Comparison of ENCODE assay signal across 12 mouse cellular contexts in the genomic region with DNA sequence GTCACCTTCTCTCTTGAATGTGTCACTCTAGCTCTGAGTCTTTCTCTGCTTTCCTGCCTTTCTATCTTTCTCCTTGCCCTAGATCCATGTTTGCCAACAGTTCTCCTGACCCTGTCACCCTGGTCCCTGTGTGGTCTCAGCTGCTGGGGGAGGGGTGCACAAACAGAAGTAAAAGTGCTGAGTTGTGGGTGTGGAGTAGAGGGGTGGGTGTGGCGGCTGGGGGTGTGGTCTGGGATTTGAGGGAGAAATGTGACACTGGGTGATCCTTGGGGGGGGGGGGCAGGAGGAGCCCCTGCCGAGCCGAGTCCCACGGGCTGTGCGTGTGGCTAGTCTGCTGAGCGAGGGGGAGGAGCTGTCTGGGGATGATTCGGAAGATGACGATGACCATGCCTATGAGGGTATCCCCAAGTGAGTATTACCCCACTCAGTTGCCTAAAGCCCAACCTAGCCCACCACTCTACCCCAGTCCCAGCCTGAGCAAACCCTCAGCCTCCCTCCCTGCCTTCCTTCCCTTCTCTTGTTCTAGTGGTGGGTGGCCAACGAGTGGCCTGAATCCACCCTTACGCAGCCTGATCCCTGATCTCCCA. TPM values are rescaled to one million over a fixed set of nuclear protein-coding genes. Genes with fewer than 3 reads are reported as not detected.
A peak's percentile ranks its signal among the peaks of the same experiment; 100 is the strongest.
DNase-seq lines count a peak whose midpoint lies in the region; ATAC-seq lines count a peak whose summit lies in the region.
"Had no signal": no experiment of that assay in that cellular context is flagged by ENCODE, and none has a peak within 500 bp of the region (broad histone marks: within the 10 kb centered on the region; RNA-seq: fewer than 3 reads in every experiment).

No protein-coding gene starts in this region.

- ATAC-seq in lung, embryonic 15.5 days (ENCODE audit: borderline replicate concordance, extremely low read depth, low FRiP score, low TSS enrichment): peak; percentile 72
- ATAC-seq in limb, embryonic 11.5 days (ENCODE audit: insufficient number of reproducible peaks, low FRiP score, low TSS enrichment, low read depth): peak; percentile 32; the same call in 1 of the 2 replicates
- peak; percentile 27; the same call in 1 of the 2 replicates for ATAC-seq in stomach, embryonic 16.5 days (ENCODE audit: insufficient read depth, low FRiP score)
- ATAC-seq in inflammation-experienced regulatory T-cells, adult 6 months: no peak

- 47% methylated on average over 10 of the region's 10 CpGs for WGBS in heart, embryonic 10.5 days
- 35% methylated on average over 9 of the region's 10 CpGs for WGBS in lung, embryonic 15.5 days
- WGBS in limb, embryonic 11.5 days: 69% methylated on average over 5 of the region's 10 CpGs
- 46% methylated on average over 8 of the region's 10 CpGs for WGBS in stomach, embryonic 16.5 days

- peaks cover 76% of the 10 kb centered on the region for H3K4me1 ChIP-seq in heart, embryonic 10.5 days
- peaks cover 50% of the 10 kb centered on the region for H3K4me1 ChIP-seq in lung, embryonic 15.5 days
- peaks cover 7% of the 10 kb centered on the region; the same call in 1 of the 2 replicates for H3K4me1 ChIP-seq in limb, embryonic 11.5 days (ENCODE audit: control insufficient read depth, insufficient read depth, low read length)
- H3K4me1 ChIP-seq in stomach, embryonic 16.5 days (ENCODE audit: control insufficient read depth, insufficient read depth, low read length): peaks cover 23% of the 10 kb centered on the region

- no peaks in the 10 kb centered on the region for H3K27me3 ChIP-seq in heart, embryonic 10.5 days (ENCODE audit: insufficient read depth, poor library complexity, severe bottlenecking)
- no peaks in the 10 kb centered on the region for H3K27me3 ChIP-seq in lung, embryonic 15.5 days
- no peaks in the 10 kb centered on the region for H3K27me3 ChIP-seq in limb, embryonic 11.5 days (ENCODE audit: control insufficient read depth, insufficient read depth, low read length)
- H3K27me3 ChIP-seq in stomach, embryonic 16.5 days (ENCODE audit: control insufficient read depth, insufficient read depth, low read length): no peaks in the 10 kb centered on the region

- no peak overlapping the region; the same call in 1 of the 2 replicates for H3K4me3 ChIP-seq in heart, embryonic 10.5 days
- 0 out of 2 replicates have a peak overlapping the region, but pooled peaks have one; percentile 11 for H3K4me3 ChIP-seq in lung, embryonic 15.5 days
- no peak overlapping the region for H3K4me3 ChIP-seq in limb, embryonic 11.5 days (ENCODE audit: low read depth, low read length)
- 0 out of 2 replicates have a peak overlapping the region, but pooled peaks have one; percentile 7 for H3K4me3 ChIP-seq in stomach, embryonic 16.5 days (replicated peaks; ENCODE audit: low read length)
- H3K4me3 ChIP-seq: myocyte had no signal

- DNase-seq in heart, embryonic 10.5 days (ENCODE audit: low spot score): no peak
- no peak for DNase-seq in heart, adult 18-20 months
- no peak for DNase-seq in lung, postnatal 25 days (ENCODE audit: low spot score)
- no peak for DNase-seq in limb, embryonic 11.5 days (ENCODE audit: low spot score)
- no peak for DNase-seq in cerebellum, adult 9-11 months
- DNase-seq: cerebellum, postnatal 25 days had no signal

- H3K27ac ChIP-seq in heart, embryonic 10.5 days: peak overlapping the region; percentile 59
- peak overlapping the region; percentile 89 for H3K27ac ChIP-seq in lung, embryonic 15.5 days
- H3K27ac ChIP-seq in limb, embryonic 11.5 days (replicated peaks; ENCODE audit: low read depth, low read length): no peak overlapping the region
- peak overlapping the region; percentile 92 for H3K27ac ChIP-seq in stomach, embryonic 16.5 days (ENCODE audit: low read length)

- H3K9ac ChIP-seq in lung, embryonic 15.5 days: peak overlapping the region; percentile 23
- H3K9ac ChIP-seq in limb, embryonic 11.5 days (ENCODE audit: low read length): no peak overlapping the region
- H3K9ac ChIP-seq in stomach, embryonic 16.5 days (ENCODE audit: low read length): peak overlapping the region; percentile 40; the same call in 1 of the 2 replicates

- no peaks in the 10 kb centered on the region for H3K36me3 ChIP-seq in heart, embryonic 10.5 days
- H3K36me3 ChIP-seq in lung, embryonic 15.5 days: peaks cover 12% of the 10 kb centered on the region; the same call in 1 of the 2 replicates
- H3K36me3 ChIP-seq in limb, embryonic 11.5 days (ENCODE audit: control insufficient read depth, insufficient read depth, low read length): no peaks in the 10 kb centered on the region
- H3K36me3 ChIP-seq in stomach, embryonic 16.5 days (ENCODE audit: control insufficient read depth, insufficient read depth, low read length): no peaks in the 10 kb centered on the region; the same call in 1 of the 2 replicates

- no peaks in the 10 kb centered on the region for H3K9me3 ChIP-seq in heart, embryonic 10.5 days
- no peaks in the 10 kb centered on the region for H3K9me3 ChIP-seq in lung, embryonic 15.5 days
- no peaks in the 10 kb centered on the region for H3K9me3 ChIP-seq in limb, embryonic 11.5 days (ENCODE audit: control insufficient read depth, low read length)
- no peaks in the 10 kb centered on the region for H3K9me3 ChIP-seq in stomach, embryonic 16.5 days (replicated peaks; ENCODE audit: control insufficient read depth, low read length)

- peak overlapping the region; percentile 46 for H3K4me2 ChIP-seq in lung, embryonic 15.5 days
- H3K4me2 ChIP-seq in limb, embryonic 11.5 days (ENCODE audit: low read depth, severe bottlenecking): no peak overlapping the region
- peak overlapping the region; percentile 41 for H3K4me2 ChIP-seq in stomach, embryonic 16.5 days (ENCODE audit: low read depth, low read length)

RNA-seq across cellular contexts. Expression of gene Gm45837, which starts 24.7 kb away (rescaled TPM):
- polyA plus RNA-seq in heart, embryonic 10.5 days (2016; fragmentation: Nextera tagmentation; extraction: Ambion mirVana): 3.3 TPM in 1 of 2 replicates, not detected in the other
- 1 to 10 TPM; 2.6 to 3.0 TPM for total RNA-seq in heart, adult 18-20 months (2021)
- polyA plus RNA-seq in lung, embryonic 15.5 days (2015; fragmentation: Nextera tagmentation; extraction: Ambion mirVana): 10.3 TPM in 1 of 2 replicates, not detected in the other
- 0.21 TPM in 1 of 2 replicates, not detected in the other for polyA plus RNA-seq in limb, embryonic 11.5 days (2014; fragmentation: Nextera tagmentation; extraction: Ambion mirVana)
- polyA plus RNA-seq in stomach, embryonic 16.5 days (2015; fragmentation: Nextera tagmentation; extraction: Ambion mirVana): 5.4 and 5.7 TPM in 2 replicates
- polyA plus RNA-seq in inflammation-experienced regulatory T-cells, adult 6 months (2017; shearing (Covaris generic)): 10 to 100 TPM in 2 of 3 experiments, 1 to 10 TPM in 1; 6.7 to 39.0 (median 18.9) TPM
- total RNA-seq: liver, adult 2 months had no signal
- polyA plus RNA-seq: C2C12; liver, adult 2 months had no signal

RNA-seq across cellular contexts. Expression of gene Pde2a, which starts 35.5 kb away (rescaled TPM):
- 1.6 and 12.0 TPM in 2 replicates for polyA plus RNA-seq in heart, embryonic 10.5 days (2016; fragmentation: Nextera tagmentation; extraction: Ambion mirVana)
- 10 to 100 TPM; 43.4 to 49.6 TPM for total RNA-seq in heart, adult 18-20 months (2021)
- polyA plus RNA-seq in lung, embryonic 15.5 days (2015; fragmentation: Nextera tagmentation; extraction: Ambion mirVana): 16.9 and 26.7 TPM in 2 replicates
- 6.9 TPM in 2 replicates for polyA plus RNA-seq in limb, embryonic 11.5 days (2014; fragmentation: Nextera tagmentation; extraction: Ambion mirVana)
- 16.0 and 19.0 TPM in 2 replicates for polyA plus RNA-seq in stomach, embryonic 16.5 days (2015; fragmentation: Nextera tagmentation; extraction: Ambion mirVana)
- polyA plus RNA-seq in inflammation-experienced regulatory T-cells, adult 6 months (2017; shearing (Covaris generic)): 10 to 100 TPM in 2 of 3 experiments, 1 to 10 TPM in 1; 6.1 to 36.2 (median 19.9) TPM

RNA-seq across cellular contexts. Expression of gene Arap1, which starts 38.1 kb away (rescaled TPM):
- polyA plus RNA-seq in heart, embryonic 10.5 days (2016; fragmentation: Nextera tagmentation; extraction: Ambion mirVana): 15.9 and 24.6 TPM in 2 replicates
- total RNA-seq in heart, adult 18-20 months (2021): 10 to 100 TPM; 31.3 to 35.1 TPM
- 105 and 109 TPM in 2 replicates for polyA plus RNA-seq in lung, embryonic 15.5 days (2015; fragmentation: Nextera tagmentation; extraction: Ambion mirVana)
- polyA plus RNA-seq in limb, embryonic 11.5 days (2014; fragmentation: Nextera tagmentation; extraction: Ambion mirVana): 14.3 and 16.6 TPM in 2 replicates
- 105 and 111 TPM in 2 replicates for polyA plus RNA-seq in stomach, embryonic 16.5 days (2015; fragmentation: Nextera tagmentation; extraction: Ambion mirVana)
- 10 to 100 TPM; 29.0 to 58.0 (median 41.3) TPM for polyA plus RNA-seq in inflammation-experienced regulatory T-cells, adult 6 months (2017; shearing (Covaris generic))

Comparison
In these comparisons a context has a peak if more than half of its experiments do, and no peak if none do; other contexts are left out.
1. H3K4me3 ChIP-seq: peak in lung, embryonic 15.5 days (single experiment) and stomach, embryonic 16.5 days (single experiment); none in heart, embryonic 10.5 days (single experiment) and limb, embryonic 11.5 days (single experiment).